Mouse (Mus musculus): Measurements from ENCODE around the gene Pld4. TPM values are rescaled to one million over a fixed set of nuclear protein-coding genes. Genes with fewer than 3 reads are reported as not detected.
"Not testable (repeated sequence)": the region's sequence is repeated elsewhere in the genome, so short reads cannot be mapped to it uniquely, and the experiment has no call there.

Pld4 gene
- total and polyA plus RNA-seq, 2 experiments from 2014 or later, result 3.4 to 7.2 TPM

GRCm38 (mm10) chr12:112813370-112813769 is 52.9 kb downstream of the Pld4 start:
- WGBS, result 87% methylated on average over 7 of the region's 7 CpGs
- no peaks in the 10 kb centered on the region for H3K9me3 ChIP-seq (replicated peaks; ENCODE audit: control insufficient read depth, low read length)
- ATAC-seq (ENCODE audit: insufficient read depth, low read depth), result no peak
- H3K4me2 ChIP-seq (ENCODE audit: low read depth, low read length), result no peak overlapping the region
- TF ChIP-seq CTCF (IDR thresholded peaks at IDR 0.05; ENCODE audit: low read depth) (no peak), EP300 (IDR thresholded peaks at IDR 0.05; ENCODE audit: low read depth) (no peak)
- H3K9ac ChIP-seq (replicated peaks; ENCODE audit: low read depth, low read length), result no peak overlapping the region
- no peak overlapping the region for H3K27ac ChIP-seq (ENCODE audit: low read depth)
- no peak for DNase-seq (ENCODE audit: low spot score)
- H3K4me1 ChIP-seq (ENCODE audit: control insufficient read depth, insufficient read depth), result peaks cover 26% of the 10 kb centered on the region
- no peaks in the 10 kb centered on the region for H3K27me3 ChIP-seq (ENCODE audit: control insufficient read depth, insufficient read depth, low read length)
- peaks cover 29% of the 10 kb centered on the region for H3K36me3 ChIP-seq (replicated peaks; ENCODE audit: control insufficient read depth, insufficient read depth, low read length)
- H3K4me3 ChIP-seq (ENCODE audit: low read depth, low read length), result no peak overlapping the region

GRCm38 (mm10) chr12:112814682-112815470 is 54.4 kb downstream of the Pld4 start:
- Histone ChIP-seq H3K4me2 (ENCODE audit: low read depth, low read length) (no peak overlapping the region), H3K27ac (ENCODE audit: low read depth) (no peak overlapping the region), H3K9ac (replicated peaks; ENCODE audit: low read depth, low read length) (no peak overlapping the region), H3K4me1 (ENCODE audit: control insufficient read depth, insufficient read depth) (peaks cover 19% of the 10 kb centered on the region), H3K36me3 (replicated peaks; ENCODE audit: control insufficient read depth, insufficient read depth, low read length) (peaks cover 44% of the 10 kb centered on the region), H3K4me3 (ENCODE audit: low read depth, low read length) (no peak overlapping the region), H3K27me3 (ENCODE audit: control insufficient read depth, insufficient read depth, low read length) (no peaks in the 10 kb centered on the region), H3K9me3 (replicated peaks; ENCODE audit: control insufficient read depth, low read length) (no peaks in the 10 kb centered on the region)
- TF ChIP-seq EP300 (IDR thresholded peaks at IDR 0.05; ENCODE audit: low read depth), result no peak
- TF ChIP-seq CTCF (IDR thresholded peaks at IDR 0.05; ENCODE audit: low read depth), result no peak
- ATAC-seq (ENCODE audit: insufficient read depth, low read depth) (no peak), DNase-seq (ENCODE audit: low spot score) (no peak)
- 74% methylated on average over 14 of the region's 14 CpGs for WGBS

- Histone ChIP-seq H3K36me3 (replicated peaks; ENCODE audit: control insufficient read depth, insufficient read depth, low read length) (peaks cover 56% of the 10 kb centered on the region), H3K27ac (ENCODE audit: low read depth) (no peak overlapping the region), H3K4me2 (ENCODE audit: low read depth, low read length) (no peak overlapping the region), H3K4me3 (ENCODE audit: low read depth, low read length) (no peak overlapping the region), H3K27me3 (ENCODE audit: control insufficient read depth, insufficient read depth, low read length) (no peaks in the 10 kb centered on the region), H3K9ac (replicated peaks; ENCODE audit: low read depth, low read length) (no peak overlapping the region), H3K4me1 (ENCODE audit: control insufficient read depth, insufficient read depth) (peaks cover 14% of the 10 kb centered on the region), H3K9me3 (replicated peaks; ENCODE audit: control insufficient read depth, low read length) (no peaks in the 10 kb centered on the region)
- no peak for DNase-seq (ENCODE audit: low spot score)
- WGBS, result 53% methylated on average over 4 of the region's 4 CpGs
- ATAC-seq (ENCODE audit: insufficient read depth, low read depth), result no peak
- TF ChIP-seq EP300 (IDR thresholded peaks at IDR 0.05; ENCODE audit: low read depth) (no peak), CTCF (IDR thresholded peaks at IDR 0.05; ENCODE audit: low read depth) (peak; percentile 82)
Measured at GRCm38 (mm10) chr12:112816294-112816693, 55.8 kb downstream of the Pld4 start.

GRCm38 (mm10) chr12:112816866-112817265 is 56.4 kb downstream of the Pld4 start:
- peaks cover 14% of the 10 kb centered on the region for H3K4me1 ChIP-seq (ENCODE audit: control insufficient read depth, insufficient read depth)
- H3K36me3 ChIP-seq (replicated peaks; ENCODE audit: control insufficient read depth, insufficient read depth, low read length), result peaks cover 61% of the 10 kb centered on the region
- DNase-seq (ENCODE audit: low spot score); H3K9ac ChIP-seq (replicated peaks; ENCODE audit: low read depth, low read length); H3K27ac ChIP-seq (ENCODE audit: low read depth); H3K9me3 ChIP-seq (replicated peaks; ENCODE audit: control insufficient read depth, low read length); ATAC-seq (ENCODE audit: insufficient read depth, low read depth); H3K4me2 ChIP-seq (ENCODE audit: low read depth, low read length); H3K4me3 ChIP-seq (ENCODE audit: low read depth, low read length); H3K27me3 ChIP-seq (ENCODE audit: control insufficient read depth, insufficient read depth, low read length): not testable (repeated sequence)
- WGBS, result 78% methylated on average over 7 of the region's 7 CpGs

Small RNAs within 50 kb of the gene (microRNA-seq; reads per million reads assigned to microRNA genes)
- not detected for gene Mir6940

Other genes starting within 250 kb of the Pld4 start
- 0.85 TPM in 1 of 2 replicates, not detected in the other for gene Tmem179, start 243.9 kb upstream of the Pld4 start, total RNA-seq (2014; rRNA removed; ENCODE audit: low replicate concordance)
- 0.14 and 0.27 TPM in 2 replicates for gene Tmem179, start 243.9 kb upstream of the Pld4 start, polyA plus RNA-seq (2015; fragmentation: Nextera tagmentation; extraction: Ambion mirVana)
- gene Inf2, start 171.9 kb upstream of the Pld4 start, total RNA-seq (2014; rRNA removed; ENCODE audit: low replicate concordance), result 15.1 and 17.1 TPM in 2 replicates
- 1.8 and 2.7 TPM in 2 replicates for gene Inf2, start 171.9 kb upstream of the Pld4 start, polyA plus RNA-seq (2015; fragmentation: Nextera tagmentation; extraction: Ambion mirVana)
- 86.8 and 106 TPM in 2 replicates for gene Adssl1, start 140.6 kb upstream of the Pld4 start, total RNA-seq (2014; rRNA removed; ENCODE audit: low replicate concordance)
- gene Adssl1, start 140.6 kb upstream of the Pld4 start, polyA plus RNA-seq (2015; fragmentation: Nextera tagmentation; extraction: Ambion mirVana), result 159 and 176 TPM in 2 replicates
- 92.0 and 107 TPM in 2 replicates for gene Siva1, start 116.0 kb upstream of the Pld4 start, total RNA-seq (2014; rRNA removed; ENCODE audit: low replicate concordance)
- 62.2 and 71.1 TPM in 2 replicates for gene Siva1, start 116.0 kb upstream of the Pld4 start, polyA plus RNA-seq (2015; fragmentation: Nextera tagmentation; extraction: Ambion mirVana)
- 206 and 234 TPM in 2 replicates for gene Akt1, start 85.8 kb upstream of the Pld4 start, total RNA-seq (2014; rRNA removed; ENCODE audit: low replicate concordance)
- 60.6 and 70.9 TPM in 2 replicates for gene Akt1, start 85.8 kb upstream of the Pld4 start, polyA plus RNA-seq (2015; fragmentation: Nextera tagmentation; extraction: Ambion mirVana)
- 3.2 and 18.3 TPM in 2 replicates for gene Zbtb42, start 81.8 kb upstream of the Pld4 start, total RNA-seq (2014; rRNA removed; ENCODE audit: low replicate concordance)
- gene Zbtb42, start 81.8 kb upstream of the Pld4 start, polyA plus RNA-seq (2015; fragmentation: Nextera tagmentation; extraction: Ambion mirVana), result 4.6 TPM in 2 replicates
- gene Cep170b, start 40.2 kb upstream of the Pld4 start, total RNA-seq (2014; rRNA removed; ENCODE audit: low replicate concordance), result 10.1 and 17.6 TPM in 2 replicates
- 1.8 and 2.4 TPM in 2 replicates for gene Cep170b, start 40.2 kb upstream of the Pld4 start, polyA plus RNA-seq (2015; fragmentation: Nextera tagmentation; extraction: Ambion mirVana)
- gene Ahnak2, start 42.0 kb downstream of the Pld4 start, total RNA-seq (2014; rRNA removed; ENCODE audit: low replicate concordance), result 6.8 and 10.5 TPM in 2 replicates
- gene Ahnak2, start 42.0 kb downstream of the Pld4 start, polyA plus RNA-seq (2015; fragmentation: Nextera tagmentation; extraction: Ambion mirVana), result 2.3 and 2.4 TPM in 2 replicates
- gene Clba1, start 48.3 kb downstream of the Pld4 start, total RNA-seq (2014; rRNA removed; ENCODE audit: low replicate concordance), result 7.1 and 9.4 TPM in 2 replicates
- 6.7 and 8.2 TPM in 2 replicates for gene Clba1, start 48.3 kb downstream of the Pld4 start, polyA plus RNA-seq (2015; fragmentation: Nextera tagmentation; extraction: Ambion mirVana)
- 27.7 and 32.2 TPM in 2 replicates for gene Cdca4, start 68.8 kb downstream of the Pld4 start, total RNA-seq (2014; rRNA removed; ENCODE audit: low replicate concordance)
- 18.6 and 19.1 TPM in 2 replicates for gene Cdca4, start 68.8 kb downstream of the Pld4 start, polyA plus RNA-seq (2015; fragmentation: Nextera tagmentation; extraction: Ambion mirVana)
- gene Gpr132, start 107.6 kb downstream of the Pld4 start, total RNA-seq (2014; rRNA removed; ENCODE audit: low replicate concordance), result 0.38 TPM in 1 of 2 replicates, not detected in the other
- 0.04 TPM in 1 of 2 replicates, not detected in the other for gene Gpr132, start 107.6 kb downstream of the Pld4 start, polyA plus RNA-seq (2015; fragmentation: Nextera tagmentation; extraction: Ambion mirVana)
- gene Jag2, start 169.1 kb downstream of the Pld4 start, total RNA-seq (2014; rRNA removed; ENCODE audit: low replicate concordance), result 22.7 and 58.5 TPM in 2 replicates
- gene Jag2, start 169.1 kb downstream of the Pld4 start, polyA plus RNA-seq (2015; fragmentation: Nextera tagmentation; extraction: Ambion mirVana), result 1.8 and 3.3 TPM in 2 replicates
- gene Nudt14, start 181.5 kb downstream of the Pld4 start, total RNA-seq (2014; rRNA removed; ENCODE audit: low replicate concordance), result 13.5 and 33.9 TPM in 2 replicates
- gene Nudt14, start 181.5 kb downstream of the Pld4 start, polyA plus RNA-seq (2015; fragmentation: Nextera tagmentation; extraction: Ambion mirVana), result 28.2 and 33.2 TPM in 2 replicates
- 62.7 and 70.2 TPM in 2 replicates for gene Btbd6, start 215.8 kb downstream of the Pld4 start, total RNA-seq (2014; rRNA removed; ENCODE audit: low replicate concordance)
- gene Btbd6, start 215.8 kb downstream of the Pld4 start, polyA plus RNA-seq (2015; fragmentation: Nextera tagmentation; extraction: Ambion mirVana), result 20.4 and 21.6 TPM in 2 replicates
- 26.0 and 51.9 TPM in 2 replicates for gene Brf1, start 240.0 kb downstream of the Pld4 start, total RNA-seq (2014; rRNA removed; ENCODE audit: low replicate concordance)
- 24.5 TPM in 2 replicates for gene Brf1, start 240.0 kb downstream of the Pld4 start, polyA plus RNA-seq (2015; fragmentation: Nextera tagmentation; extraction: Ambion mirVana)